Mouse (Mus musculus): ENCODE results near the gene Stat1.

Stat1 gene

DNA sequence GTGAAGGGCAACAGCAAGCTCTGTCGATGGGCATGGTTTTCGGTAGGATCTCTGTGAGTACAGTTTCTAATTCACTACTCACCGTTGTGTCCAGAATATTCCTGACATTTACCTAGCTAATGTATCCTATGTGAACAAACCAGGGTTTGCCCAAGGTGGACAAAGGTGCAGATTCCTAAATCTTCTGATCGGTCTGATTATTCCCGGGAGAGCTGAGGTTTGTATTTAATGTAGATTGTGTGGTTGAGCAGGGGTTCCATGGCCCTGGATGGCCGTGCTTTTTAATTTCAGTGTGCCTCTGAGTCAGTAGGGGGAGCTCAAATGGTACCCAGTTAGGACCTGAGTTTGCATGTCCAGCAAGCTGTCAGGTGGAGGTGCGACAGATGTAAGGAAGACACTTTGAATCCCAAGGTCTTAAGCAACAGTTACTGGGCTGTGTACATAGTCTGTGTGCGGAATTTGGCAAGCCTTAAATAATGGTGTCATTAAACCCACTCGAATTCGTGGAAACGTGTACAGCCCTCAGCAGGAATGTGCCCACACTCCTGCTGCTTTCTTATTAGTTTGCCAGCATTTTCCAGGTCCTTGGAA is 12.6 kb downstream of the Stat1 start:
- no peak for DNase-seq (ENCODE audit: inconsistent age in 2 of 2, low spot score in 1 of 2)

DNA sequence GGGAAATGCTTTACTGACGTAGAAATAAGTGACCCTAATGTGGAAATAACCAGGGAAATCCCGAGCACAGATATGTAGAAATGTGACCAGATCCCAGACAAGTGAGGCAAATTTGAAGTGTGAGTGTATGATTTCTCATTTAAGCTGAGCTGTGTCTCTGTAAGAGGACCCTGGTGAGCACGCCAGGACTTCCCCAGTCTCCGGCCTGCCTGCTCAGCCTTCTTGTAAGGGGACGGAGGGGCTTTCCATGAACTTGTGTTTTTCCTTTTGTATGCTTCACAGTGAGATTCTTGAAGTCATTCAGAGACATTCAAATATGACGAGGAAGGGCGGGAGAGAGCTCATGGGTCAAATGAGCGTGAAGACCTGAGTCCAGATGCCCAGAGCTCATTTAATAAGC is 14.0 kb downstream of the Stat1 start:
- DNase-seq (ENCODE audit: inconsistent age in 2 of 2, low spot score in 1 of 2), result no peak

DNA sequence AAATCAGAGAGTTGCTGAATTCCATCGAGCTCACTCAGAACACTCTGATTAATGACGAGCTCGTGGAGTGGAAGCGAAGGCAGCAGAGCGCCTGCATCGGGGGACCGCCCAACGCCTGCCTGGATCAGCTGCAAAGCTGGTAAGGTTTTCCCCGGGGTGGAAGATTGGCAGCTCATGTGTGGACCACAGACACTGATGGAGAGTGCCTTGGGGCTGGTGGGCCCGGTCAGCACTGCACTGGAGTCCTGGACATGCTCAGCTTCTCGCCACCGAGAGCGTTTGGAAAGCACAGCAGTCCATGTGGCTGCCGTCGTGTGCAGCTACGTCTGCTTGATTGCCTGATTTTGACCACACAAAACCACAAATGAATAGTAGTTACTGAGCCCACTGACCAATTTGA is 18.1 kb downstream of the Stat1 start:
- no peak for DNase-seq (ENCODE audit: inconsistent age in 2 of 2, low spot score in 1 of 2)

DNA sequence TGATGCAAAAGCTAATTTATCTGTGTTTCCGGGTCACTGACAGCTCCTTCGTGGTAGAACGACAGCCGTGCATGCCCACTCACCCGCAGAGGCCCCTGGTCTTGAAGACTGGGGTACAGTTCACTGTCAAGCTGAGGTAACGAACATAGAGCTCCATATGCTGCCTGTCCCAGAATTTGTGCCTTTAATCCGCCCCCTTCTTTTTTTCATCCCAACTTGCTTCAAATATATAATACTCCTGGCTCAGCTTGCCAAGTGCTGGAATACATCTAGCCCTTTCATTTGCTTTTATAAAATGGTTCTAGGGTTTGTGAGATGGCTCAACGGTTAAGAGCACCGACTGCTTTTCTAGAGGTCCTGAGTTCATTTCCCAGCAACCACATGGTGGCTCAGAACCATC is 21.3 kb downstream of the Stat1 start:
- DNase-seq (ENCODE audit: inconsistent age in 2 of 2, low spot score in 1 of 2), result no peak

DNA sequence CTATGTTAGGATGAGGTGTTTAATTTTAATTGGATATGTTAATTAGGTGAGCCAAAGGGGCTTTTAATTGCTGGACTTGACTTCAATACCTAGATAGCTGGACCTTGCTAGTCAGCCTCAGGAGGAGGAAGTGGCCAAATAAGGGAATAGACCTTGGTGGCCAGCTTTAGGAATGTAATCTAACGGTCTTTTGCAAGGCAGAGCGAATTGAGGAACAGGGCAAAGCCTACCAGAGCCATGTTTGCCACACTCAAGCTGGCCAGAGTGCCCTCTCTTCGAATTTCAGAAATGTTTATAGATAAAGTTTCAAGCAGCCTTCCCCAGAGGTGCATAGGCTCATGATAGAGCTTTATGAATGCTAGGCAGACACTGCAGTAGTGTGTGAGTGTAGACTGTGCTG is 22.2 kb downstream of the Stat1 start:
- peak in 1 of 2 experiments; percentile 75 for DNase-seq (ENCODE audit: inconsistent age in 2 of 2, low spot score in 1 of 2)

DNA sequence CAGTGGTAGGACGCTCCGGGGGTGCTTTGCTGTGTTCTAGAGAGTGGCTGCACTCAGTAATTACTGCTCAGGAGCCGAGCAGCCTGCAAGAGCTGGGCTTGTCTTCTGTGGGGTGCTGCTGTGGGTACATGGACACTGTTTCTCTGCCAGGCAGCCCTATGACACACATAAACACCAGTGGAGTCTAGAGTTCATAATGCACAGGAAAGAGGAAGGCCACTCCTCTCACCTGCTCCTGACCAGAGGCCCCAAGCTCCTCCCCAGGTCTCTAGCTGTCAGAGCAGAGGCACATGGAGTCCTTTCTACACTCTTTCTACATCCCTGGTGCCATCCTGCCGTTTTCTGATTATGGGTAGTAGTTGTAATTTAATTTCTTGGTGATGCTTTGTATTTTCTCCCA is 22.9 kb downstream of the Stat1 start:
- no peak for DNase-seq (ENCODE audit: inconsistent age in 2 of 2, low spot score in 1 of 2)

DNA sequence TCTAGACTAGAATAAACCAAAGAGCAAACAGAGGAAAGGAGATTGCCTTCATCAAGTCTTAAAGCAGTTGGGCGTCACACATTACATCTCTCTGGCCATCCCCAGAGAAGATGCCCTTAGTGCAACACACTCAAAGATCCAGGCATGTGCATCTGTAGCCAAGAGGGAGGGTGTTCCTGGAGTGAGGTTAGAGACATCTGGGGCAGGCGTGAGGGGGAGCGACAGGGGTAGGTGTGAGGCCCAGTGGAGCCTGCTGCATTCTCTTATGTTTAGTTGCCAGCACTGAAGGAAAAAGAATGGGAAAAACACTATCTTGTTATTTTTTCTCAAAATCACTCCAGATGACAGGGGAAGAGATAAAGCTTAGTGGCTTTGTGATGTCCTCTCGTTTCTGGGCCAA is 24.0 kb downstream of the Stat1 start:
- DNase-seq (ENCODE audit: inconsistent age in 2 of 2, low spot score in 1 of 2), result no peak

DNA sequence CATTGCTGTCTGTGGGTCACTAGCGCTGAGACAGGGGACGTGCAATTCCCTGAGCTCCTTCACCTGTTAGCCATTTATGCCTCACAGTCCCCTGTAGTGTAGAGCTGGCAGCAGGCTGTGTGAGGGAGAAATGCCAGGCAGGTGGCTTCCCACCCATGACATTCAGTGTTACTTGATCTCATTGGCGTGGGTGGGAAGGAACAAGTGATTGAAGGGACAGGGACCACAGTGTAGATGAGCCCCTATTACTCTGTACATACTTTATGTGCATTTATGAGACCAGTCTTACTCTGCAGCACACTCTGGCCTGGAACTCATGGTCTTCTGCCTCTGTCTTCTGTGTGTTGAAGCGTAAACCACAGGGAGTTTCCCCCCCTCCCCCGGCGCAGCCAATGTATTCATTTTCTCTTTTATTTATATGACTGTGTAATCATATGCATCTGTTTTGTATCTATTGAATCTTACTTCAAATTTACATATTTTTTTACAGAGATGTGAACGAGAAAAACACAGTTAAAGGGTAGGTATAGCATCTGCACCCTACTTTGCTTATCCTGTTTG is 24.4 kb downstream of the Stat1 start:
- DNase-seq (ENCODE audit: inconsistent age in 2 of 2, low spot score in 1 of 2), result no peak

DNA sequence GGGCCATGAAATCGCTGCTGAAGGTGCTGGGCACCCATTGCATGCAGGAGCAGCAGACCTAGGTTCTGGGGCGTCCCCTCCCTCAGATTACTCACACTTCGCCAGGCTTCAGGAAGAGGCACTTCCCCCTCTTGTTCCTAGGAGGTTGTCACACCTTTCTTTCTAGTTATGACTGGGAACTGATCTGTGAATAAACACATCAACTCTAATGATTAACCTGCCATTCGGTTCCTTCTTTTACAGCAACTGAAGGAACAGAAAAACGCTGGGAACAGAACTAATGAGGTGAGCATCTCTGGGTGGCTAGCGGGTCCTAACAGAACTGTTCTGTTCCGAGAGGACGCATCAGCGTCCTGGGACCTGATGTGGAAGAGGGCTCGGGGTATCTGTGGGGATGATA is 25.7 kb downstream of the Stat1 start:
- no peak for DNase-seq (ENCODE audit: inconsistent age in 2 of 2, low spot score in 1 of 2)

DNA sequence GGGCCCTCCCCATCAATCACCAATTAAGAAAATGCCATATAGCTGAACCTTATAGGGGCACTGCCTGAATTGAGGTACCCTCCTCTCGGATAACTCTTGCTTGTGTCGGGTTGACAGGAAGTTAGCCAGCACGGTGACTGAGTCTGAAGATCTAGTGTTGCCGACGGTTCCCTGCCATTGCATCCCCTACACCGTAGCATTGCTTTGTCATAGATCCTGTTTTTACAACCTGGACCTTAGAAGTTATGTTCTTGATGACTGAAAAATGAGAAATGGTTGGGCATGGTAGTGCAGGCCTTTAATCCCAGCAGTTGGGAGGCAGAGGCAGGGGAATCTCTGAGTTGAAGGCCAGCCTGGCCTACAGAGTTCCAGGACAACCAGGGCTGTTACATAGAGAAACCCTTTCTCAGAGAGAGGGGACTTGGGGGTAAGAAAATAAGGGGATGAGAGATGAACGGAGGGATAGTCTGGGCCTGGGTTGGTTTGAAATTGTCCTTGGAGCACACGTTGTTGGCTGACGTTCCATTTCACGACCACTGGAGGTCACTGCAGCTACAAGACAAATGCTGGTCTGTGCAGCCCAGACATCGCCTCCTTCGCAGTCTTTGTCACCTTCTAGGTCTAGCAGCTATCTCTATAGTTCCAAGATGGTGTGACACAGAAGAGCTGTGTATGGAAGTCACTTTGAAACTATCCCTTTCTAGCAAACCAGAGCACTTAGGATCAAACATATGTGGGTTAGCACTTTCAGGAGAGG is 27.2 kb downstream of the Stat1 start:
- peak; percentile 52 to 78 for DNase-seq (ENCODE audit: inconsistent age in 2 of 2, low spot score in 1 of 2)

DNA sequence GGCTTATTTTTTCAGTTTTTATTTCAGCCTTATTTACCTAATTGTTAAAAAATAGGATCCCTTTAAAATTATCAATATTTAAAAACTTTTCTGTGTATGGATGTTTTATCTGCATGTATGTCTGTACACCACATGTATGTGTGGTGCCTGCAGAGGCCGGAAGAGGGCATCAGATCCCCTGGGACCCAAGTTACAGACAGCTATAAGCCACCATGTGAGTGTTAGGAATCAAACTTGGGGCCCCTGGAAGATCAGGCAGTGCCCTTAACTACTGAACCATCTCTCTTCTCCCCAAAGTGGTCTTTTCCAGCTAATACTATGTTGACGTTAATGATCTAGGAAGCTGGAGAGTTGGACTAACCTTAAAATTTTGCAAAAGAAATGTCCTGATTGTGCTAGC is 28.2 kb downstream of the Stat1 start:
- no peak for DNase-seq (ENCODE audit: inconsistent age in 2 of 2, low spot score in 1 of 2)

DNA sequence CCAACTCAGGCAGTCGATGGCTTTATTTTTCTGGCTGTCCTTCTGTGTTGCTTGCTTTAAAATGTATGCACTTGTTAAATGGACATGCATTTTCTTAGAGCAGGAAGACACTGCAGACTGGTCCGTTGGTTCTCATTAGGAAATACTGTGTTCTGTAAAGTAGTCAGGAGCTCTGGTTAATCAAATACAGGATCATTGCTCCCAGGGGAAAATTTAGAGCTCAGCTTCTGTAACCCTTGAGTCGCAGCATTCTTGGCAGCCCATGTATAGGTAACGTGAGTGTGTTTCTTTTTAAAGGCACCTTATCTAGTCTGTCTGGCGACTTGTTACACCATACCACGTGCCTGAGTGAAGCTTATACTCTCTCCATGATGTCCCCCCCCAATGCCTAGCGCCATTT is 28.9 kb downstream of the Stat1 start:
- no peak for DNase-seq (ENCODE audit: inconsistent age in 2 of 2, low spot score in 1 of 2)

DNA sequence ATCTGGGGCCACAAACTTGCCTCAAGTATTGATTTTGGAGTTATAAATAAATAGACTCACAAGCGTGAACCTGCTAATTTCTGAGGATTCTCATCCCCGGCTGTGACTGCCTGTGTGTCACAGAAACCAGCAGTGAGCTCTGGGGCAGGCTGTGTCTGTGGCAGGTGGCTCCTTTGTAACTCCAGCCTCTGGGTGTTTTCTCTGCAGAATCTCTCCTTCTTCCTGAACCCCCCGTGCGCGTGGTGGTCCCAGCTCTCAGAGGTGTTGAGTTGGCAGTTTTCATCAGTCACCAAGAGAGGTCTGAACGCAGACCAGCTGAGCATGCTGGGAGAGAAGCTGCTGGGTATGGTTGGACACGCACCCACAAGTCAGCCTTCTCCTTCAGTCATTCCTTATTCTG is 29.5 kb downstream of the Stat1 start:
- no peak for DNase-seq (ENCODE audit: inconsistent age in 2 of 2, low spot score in 1 of 2)

DNA sequence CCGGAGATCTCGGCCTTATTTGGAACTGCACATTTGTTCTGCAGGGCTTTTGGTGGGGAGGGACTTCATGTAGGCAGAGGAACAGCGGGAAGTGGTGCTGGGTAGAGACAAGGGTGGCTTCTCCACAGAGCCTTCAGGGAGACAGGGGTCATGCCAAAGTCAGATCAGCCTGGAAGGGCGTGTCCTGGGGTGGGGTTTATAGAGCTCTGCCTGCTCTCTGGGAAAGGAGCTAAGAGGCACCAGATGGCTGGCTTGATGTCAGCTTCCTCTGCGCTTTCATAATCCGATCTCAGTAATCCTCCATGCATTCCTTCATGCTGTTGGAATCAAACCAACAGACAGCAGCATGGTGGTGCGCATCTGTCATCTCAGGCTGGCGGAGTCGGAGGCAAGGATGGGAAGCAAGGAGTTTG is 30.7 kb downstream of the Stat1 start:
- no peak for DNase-seq (ENCODE audit: inconsistent age in 2 of 2, low spot score in 1 of 2)

DNA sequence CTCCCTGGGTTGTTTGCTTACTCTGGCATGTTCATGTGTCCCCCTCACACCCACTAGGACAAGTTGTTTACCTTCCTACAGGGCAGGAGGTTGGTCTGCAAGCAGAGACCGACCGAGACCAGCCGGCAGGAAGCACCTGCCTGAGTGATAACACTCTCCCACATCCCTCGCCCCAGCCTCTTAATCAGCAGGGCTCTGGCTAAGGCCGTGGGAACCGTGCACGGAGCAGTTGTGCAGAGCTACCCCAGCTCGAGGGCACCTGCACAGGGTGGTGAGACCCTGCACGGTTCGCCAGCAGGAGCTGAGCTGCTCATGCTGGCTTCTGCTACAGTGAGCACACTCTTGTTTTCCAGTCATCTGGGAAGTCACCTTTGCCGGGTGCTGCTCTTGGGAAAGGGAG is 31.4 kb downstream of the Stat1 start:
- DNase-seq (ENCODE audit: inconsistent age in 2 of 2, low spot score in 1 of 2), result no peak

DNA sequence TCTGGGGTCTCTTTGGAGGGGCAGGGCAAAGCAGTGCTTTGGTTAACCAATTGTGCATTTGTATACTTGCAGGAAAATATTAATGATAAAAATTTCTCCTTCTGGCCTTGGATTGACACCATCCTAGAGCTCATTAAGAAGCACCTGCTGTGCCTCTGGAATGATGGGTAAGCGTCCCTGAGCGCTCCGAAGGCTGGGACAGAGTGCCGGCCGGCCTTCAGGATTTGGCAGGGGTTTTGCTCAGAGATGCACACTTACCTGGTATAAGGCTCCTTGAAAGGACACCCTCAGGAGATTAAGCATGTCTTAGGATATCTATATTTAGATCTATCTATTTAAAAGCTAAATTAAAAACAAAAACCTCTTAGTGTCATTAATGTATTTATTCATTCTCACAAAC is 31.9 kb downstream of the Stat1 start:
- no peak for DNase-seq (ENCODE audit: inconsistent age in 2 of 2, low spot score in 1 of 2)

DNA sequence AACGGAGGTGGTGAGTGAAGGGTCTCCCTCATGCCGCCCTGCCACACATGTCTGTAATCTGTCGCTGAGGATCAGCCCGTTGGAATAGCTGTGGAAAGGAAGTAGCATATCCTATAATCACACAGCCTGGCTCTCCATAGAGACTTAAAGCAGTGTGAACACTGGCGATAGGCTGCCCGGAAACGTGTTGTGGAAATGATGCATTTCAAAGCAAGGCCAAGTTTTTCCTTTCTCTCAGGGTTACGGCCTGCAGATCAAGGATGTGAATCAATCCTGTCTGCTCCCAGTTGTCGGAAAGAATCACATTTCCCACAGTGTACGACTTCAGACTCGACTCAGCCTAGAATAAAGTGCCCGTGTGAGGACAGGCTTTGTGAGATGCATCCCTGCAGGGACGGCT is 33.1 kb downstream of the Stat1 start:
- peak; percentile 34 to 83 for DNase-seq (ENCODE audit: inconsistent age in 2 of 2, low spot score in 1 of 2)

DNA sequence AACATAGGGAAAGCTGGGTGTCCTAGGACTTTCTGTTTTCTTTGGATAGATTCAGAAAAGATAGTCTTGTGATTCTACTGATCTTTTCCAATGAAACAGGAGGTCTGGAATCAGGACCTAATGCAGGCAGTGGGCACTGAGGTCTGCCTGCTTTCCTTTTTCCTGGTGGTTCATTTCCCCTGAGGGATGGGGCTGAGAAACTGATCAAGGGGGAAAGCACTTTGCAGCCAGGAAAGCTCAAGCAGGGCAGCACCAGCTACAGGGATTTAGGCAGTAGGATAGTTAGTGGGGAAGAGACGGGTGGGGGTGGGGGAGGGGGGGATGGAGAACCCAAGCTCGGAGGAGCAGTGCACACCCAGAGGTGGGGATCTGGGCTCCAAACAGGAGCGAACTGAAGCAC is 33.7 kb downstream of the Stat1 start:
- no peak for DNase-seq (ENCODE audit: inconsistent age in 2 of 2, low spot score in 1 of 2)

DNA sequence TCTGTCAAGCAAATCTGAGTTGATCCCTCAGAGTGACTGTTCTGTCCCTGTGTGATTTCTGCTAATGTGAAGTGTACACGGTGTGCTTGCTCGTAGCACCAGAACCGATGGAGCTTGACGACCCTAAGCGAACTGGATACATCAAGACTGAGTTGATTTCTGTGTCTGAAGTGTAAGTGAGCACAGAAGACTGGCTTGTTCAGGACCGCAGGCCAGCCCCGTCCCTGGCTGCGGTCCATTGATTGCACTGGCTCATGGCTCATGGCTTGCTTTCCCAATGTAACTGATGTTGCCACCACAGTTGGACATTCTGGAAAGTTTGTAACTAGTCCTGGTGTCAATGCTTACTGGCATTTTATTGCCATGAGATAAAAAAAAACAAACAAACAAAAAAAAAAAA is 35.6 kb downstream of the Stat1 start:
- DNase-seq (ENCODE audit: inconsistent age in 2 of 2, low spot score in 1 of 2), result peak in 1 of 2 experiments; percentile 66

DNA sequence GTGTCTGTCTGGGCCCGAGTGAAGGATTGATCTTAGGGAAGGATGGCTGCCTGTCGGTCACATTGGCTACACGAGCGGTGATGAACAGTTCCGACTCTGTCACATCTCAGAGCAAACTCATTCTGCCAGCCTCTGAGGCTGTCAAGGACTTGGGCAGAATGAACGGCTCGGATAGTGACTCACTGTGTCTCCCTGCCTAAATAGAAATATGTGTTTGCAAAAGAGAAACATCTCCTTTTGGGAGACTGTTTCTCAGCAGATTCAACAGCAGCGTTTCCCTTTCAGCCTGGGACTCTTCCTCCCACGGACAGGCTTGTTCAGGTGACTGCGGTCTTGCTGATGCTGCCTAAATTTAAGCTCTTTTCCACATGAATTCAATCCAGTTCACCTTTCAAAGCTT is 37.1 kb downstream of the Stat1 start:
- DNase-seq (ENCODE audit: inconsistent age in 2 of 2, low spot score in 1 of 2), result peak; percentile 56 to 80

DNA sequence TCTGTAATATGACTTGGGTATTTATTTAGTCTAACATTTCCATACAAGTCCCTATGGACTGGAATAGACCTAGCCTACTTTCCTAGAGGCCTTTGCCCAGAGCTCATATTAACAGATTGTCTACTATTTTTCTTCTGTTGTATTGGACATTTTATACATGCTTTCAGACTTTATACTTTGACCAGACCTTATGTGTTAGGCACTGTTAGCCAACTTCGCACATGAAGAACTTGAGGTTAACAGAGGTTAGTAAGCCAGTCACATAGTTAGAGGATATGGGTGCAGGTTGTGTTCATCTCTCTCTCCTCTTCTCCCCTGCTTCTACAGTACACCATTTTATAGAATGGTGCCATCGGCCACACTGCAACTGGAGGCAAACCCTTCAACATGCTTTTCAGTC is 38.8 kb downstream of the Stat1 start:
- peak in 1 of 2 experiments; percentile 24 for DNase-seq (ENCODE audit: inconsistent age in 2 of 2, low spot score in 1 of 2)

DNA sequence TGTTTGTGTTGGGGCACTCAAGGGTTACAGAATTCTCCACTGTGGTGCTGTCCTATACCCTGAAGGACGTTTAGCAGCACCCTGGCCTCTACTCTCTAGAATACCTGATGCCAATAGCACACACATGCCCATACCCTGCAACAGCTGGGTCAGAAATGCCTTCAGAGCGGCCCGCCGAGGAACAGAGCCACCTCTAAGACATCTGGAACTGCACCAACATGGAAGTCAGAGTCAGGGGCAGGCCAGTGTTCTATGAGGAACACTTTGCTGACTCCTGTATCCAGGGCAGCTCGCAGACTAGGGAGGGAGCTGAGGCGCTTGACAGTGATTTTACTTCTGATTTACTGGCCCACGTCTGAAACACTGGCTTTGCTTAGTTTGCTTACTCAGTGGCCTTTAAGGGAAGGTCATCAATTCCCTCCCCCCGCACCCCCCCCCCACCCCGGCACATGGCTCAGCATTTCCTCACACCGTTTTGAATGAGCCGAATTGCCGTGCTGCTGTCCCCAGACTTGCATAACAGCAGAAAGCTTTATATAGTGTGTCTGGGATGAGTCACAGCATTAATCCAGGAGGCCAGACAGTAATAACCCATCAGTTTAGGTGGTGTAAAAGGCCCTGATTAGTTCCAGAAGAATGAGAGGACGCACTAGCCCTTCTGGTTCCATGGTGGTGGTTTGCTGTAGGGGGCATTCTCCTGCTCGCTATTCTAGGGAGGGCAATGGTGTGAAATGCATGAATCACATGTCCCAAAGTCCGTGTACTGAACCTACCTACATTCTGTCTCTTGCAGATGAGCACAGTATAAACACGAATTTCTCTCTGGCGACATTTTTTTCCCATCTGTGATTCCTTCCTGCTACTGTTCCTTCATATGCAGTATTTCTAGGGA is 39.5 kb downstream of the Stat1 start:
- peak; percentile 71 to 85 for DNase-seq (ENCODE audit: inconsistent age in 2 of 2, low spot score in 1 of 2)

Measured in adrenal gland, adult (tissue).